Mouse (Mus musculus): ENCODE results near the gene Asic2. TPM values are rescaled to one million over a fixed set of nuclear protein-coding genes. Genes with fewer than 3 reads are reported as not detected.
A peak's percentile ranks its signal among the peaks of the same experiment; 100 is the strongest.

Gene Asic2
- total RNA-seq, 2 experiments from 2014 or later, result 58.4 to 61.0 TPM

DNA sequence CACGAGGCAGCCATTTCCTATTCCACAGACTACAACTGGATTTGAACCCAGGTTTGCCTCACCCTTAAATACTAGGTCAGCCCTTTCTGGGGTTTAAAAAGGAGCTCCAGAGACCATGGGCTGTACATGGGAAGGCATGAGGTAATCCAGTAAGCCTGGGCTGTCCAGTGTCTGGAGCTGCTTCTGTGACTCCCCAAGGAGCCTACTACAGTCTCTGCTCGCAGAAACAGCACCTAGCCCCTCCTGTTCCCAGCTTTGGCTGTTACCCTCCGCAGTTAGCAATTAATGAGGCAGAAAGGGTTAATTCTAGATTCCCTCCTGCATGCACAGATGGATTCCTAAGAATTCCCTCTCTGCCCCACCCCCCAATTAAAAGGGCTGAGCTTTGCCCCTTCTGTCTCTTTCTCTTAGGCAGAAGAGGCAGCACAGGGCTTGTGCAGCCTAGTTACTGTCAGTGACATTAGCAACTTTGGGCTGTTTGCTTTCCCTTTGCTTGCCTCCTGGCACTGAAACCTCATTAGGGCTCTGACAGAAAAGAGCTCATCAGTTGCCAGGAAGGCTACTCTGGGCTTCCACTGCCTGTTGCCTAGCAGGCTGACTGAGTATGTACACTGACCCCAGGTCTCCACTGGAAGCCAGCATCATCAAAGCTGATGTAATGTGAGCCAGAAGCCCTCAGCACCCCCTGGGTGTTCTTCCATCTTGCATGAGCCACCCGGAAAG is 107.8 kb downstream of the Asic2 start, which contains the start of gene 5530401A14Rik:
TSS of gene 5530401A14Rik (plus strand) at position 424 of the 723 bp plus-strand sequence.
- DNase-seq (ENCODE audit: extremely low spot score in 1 of 2, low spot score in 1 of 2), result no peak

DNA sequence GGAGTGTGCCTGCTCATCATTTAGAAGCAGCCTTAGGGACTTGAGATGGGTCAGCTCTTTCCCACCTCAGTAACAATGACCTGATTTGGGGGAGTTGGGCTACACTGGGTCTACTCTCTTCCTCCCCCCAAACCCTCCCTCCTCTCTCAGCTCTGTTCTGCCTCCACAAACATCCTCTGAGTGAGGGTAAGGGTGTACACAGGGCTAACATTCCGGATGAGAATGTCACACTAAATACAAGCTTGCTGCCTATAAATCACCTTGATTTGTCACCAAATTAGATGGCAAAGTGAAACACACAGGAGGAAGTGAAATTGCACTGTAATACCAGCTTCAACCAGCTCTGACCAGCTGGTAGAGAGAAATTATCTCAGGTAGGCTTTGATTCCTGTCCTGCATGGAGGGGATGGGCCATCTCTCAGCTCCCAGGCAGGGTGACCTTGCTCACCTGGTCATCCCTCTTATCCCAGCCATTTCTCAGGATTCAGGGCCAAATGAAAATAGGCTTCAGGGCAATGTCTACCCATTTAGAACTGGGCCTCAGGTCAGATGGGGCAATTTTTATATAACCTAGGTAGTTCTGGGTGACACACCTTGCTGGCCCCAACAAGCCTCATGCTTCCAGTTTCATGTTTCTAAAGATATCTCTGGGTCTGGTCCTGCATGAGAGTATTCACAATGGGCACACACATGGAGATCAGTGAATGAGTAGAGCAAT is 120.3 kb downstream of the Asic2 start:
- DNase-seq (ENCODE audit: extremely low spot score in 1 of 2, low spot score in 1 of 2), result no peak

DNA sequence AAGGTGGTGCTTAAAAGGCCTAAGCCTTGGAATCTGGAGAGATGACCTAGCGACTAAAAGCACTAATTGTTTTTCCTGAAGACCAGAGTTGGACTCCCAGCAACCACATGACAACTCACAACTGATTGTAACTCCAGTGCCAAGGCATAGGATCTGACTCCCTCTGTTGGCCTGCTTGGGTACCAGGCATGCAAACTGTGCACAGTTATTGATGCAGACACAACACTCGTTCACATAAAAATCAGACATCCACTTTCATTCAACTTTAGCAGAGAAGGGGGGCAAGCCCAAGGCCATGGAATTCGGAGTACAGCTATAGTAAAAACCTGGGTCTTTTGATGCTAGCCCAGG is 122.6 kb downstream of the Asic2 start:
- no peak for DNase-seq (ENCODE audit: extremely low spot score in 1 of 2, low spot score in 1 of 2)

DNA sequence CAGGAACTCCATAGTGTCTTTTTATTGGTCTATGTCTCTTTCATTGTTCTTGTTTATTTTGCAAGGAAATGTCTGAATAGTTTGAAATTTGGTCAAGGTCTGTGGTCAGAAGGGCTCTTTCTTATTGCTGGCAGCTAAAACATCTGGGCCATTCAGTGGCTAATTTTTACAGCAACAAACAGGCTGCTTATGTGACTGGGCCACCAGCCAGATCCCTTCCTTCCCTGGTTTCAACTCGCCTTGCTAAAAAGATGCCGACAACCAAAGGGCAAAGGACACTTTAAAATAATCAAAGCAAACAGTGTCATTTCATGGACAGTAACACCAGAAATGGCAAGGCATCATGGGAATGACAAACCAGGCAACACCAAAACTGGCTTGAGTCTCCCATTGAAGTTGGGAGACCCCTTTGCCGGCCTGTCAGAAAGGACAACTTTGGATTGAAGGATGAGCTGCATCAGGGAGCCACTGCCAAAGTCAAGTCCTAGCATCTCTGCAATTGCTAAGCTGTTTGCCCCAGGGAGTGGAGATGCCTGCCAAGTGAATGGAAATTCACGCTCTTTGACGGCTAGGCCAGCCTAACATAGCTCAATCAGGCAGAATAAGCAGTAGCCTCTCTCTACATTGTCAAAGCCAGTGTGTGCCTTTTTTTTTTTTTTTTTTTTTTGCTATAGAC is 123.1 kb downstream of the Asic2 start:
- no peak for DNase-seq (ENCODE audit: extremely low spot score in 1 of 2, low spot score in 1 of 2)

DNA sequence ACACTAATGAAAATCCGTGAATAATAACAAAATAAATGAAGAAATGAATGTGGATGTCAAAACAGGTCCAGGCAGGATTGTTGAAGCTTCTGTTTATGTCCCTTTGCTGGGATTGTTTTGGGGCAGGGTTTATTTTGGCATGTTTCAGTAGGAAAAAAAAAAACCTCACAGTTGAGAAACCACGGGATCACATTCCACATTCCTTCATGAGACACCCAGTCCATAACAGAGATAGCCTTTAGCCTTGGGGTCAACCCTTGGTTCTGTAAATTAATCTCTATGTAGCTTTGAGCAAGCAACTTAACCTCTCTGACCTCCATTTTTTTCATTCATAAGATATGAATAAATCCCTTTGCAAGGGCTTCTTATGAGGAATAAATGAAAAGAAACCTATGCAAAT is 127.3 kb downstream of the Asic2 start:
- DNase-seq (ENCODE audit: extremely low spot score in 1 of 2, low spot score in 1 of 2), result no peak

DNA sequence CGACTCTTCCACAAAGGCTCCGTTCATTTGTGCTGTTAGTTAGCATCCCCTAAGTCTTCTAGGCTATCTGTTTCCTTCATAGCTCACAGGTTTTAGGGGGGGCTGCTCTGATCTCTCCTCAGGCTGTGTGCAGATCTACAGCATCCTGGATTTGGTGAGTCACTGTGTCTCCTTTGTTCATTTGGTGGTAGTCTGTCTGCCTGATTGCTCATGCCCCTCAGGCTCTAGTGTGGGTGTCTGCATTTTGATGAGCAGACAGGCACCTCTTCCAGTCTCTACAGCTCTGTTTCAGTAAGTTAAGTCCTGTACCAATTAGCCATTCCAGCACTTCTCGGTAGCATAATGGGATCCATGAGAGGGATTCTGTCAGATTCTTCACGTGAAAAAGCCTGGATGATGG is 129.8 kb downstream of the Asic2 start:
- no peak for DNase-seq (ENCODE audit: extremely low spot score in 1 of 2, low spot score in 1 of 2)

DNA sequence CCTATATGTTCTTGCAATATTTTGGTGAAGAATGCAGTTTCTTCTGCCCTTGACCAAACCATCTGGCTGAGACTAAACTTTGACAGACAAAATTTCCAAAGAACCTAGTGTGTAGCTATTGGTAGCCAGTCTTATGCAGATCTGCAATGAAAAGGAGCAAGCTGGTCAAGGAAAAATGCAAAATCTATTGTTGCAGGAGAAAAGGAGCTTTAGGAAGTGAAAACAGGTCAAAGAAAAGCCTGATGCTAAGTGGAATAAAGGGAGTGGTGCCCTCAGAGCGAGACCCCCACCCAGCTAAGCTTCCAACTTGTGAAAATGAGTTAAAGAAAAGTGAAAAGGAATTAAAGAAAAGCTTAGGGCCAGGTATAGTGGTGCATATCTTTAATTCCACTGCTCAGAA is 135.9 kb downstream of the Asic2 start:
- DNase-seq (ENCODE audit: extremely low spot score in 1 of 2, low spot score in 1 of 2), result no peak

DNA sequence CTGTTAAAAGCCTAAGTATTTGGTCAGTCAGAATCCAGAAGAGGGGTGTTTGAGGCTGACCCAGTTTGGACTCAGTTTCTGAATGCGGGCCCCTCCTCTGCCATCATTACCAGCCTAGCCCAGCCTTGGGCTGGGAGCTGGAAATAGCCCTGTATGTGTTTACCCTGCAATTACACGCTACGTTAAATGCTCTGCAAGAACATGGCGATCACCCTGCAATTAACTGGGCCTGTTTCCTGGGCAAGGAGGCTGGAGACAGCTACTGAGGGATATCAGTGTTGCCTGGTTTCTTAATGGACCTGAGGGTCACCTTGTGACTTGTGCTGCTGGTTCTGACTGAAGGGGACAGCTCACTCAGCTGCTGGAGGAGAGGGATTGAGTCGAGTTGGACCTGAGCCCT is 151.7 kb downstream of the Asic2 start:
- no peak for DNase-seq (ENCODE audit: extremely low spot score in 1 of 2, low spot score in 1 of 2)

DNA sequence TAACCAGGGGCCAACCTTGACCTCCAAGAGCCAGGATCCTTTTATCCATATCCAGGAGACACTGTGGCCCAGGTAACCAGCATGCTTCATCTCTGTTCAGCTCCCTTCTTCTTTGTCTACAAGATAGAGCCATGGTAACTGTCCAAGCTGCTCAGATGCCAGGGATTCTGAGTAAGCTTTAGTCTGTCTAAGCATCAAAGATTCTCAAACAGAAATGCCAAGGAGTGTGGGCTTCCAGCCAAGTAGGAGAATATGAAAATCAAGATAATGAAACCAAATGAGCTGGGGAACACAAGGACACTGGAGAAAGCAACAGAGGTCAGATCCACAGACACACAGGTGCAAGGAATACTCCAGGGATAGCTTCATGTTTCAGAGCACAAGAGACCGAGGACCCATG is 153.4 kb downstream of the Asic2 start:
- DNase-seq (ENCODE audit: extremely low spot score in 1 of 2, low spot score in 1 of 2), result peak in 1 of 2 experiments; percentile 10

DNA sequence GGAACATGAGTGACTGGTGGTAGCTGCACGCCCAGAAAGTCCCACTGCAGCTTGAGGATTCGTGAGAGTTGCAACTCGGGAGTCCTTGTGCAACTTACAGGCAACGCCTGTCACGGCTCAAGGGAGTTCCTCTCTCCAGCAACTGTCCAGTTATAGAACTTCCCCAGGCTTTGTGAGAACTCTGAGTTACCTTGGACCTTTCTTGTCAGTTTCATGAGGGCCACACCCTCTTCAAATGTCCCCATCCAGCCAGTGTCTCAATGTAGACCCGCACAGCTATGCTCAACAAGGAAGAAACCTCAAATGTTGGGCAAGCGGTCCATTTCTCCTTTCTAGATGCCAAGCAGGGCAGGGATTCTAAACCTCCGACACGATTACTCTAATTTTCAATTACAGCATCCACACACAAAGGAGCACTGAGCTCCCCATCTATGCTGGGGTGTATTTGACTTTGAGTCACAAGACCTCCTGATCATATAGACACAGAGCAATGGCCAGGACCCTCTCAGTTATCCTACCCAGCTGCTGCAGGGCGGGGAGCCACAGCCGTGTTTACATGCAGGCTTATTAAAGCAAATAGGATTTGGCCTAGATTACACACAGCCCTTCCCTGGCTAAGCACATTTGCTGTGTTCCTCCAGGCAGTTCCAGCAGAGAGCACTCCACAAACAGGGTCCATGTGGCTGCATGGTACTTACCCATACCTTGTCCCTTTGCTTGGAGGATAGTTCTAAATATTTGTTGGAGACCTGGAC is 161.2 kb downstream of the Asic2 start:
- no peak for DNase-seq (ENCODE audit: extremely low spot score in 1 of 2, low spot score in 1 of 2)

DNA sequence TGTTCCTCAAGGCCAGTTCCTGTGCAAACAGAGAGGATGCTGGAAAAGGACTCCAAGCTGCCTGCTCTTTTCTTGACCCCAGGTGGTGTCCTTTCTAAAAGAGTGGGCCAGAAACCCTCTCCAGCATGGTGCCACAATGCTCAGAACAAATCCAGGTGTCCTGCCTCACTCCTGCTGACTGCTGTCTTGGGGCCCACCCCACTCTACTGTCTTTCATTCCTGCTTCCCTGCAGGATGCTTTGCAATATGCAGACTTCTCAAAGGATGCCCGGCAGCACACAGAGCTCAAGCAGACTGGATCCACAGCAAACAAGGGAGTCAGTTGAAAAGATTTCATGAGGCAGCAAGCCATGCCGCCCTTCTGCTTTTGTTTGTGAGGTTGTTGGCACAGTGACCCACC is 164.7 kb downstream of the Asic2 start:
- no peak for DNase-seq (ENCODE audit: extremely low spot score in 1 of 2, low spot score in 1 of 2)

DNA sequence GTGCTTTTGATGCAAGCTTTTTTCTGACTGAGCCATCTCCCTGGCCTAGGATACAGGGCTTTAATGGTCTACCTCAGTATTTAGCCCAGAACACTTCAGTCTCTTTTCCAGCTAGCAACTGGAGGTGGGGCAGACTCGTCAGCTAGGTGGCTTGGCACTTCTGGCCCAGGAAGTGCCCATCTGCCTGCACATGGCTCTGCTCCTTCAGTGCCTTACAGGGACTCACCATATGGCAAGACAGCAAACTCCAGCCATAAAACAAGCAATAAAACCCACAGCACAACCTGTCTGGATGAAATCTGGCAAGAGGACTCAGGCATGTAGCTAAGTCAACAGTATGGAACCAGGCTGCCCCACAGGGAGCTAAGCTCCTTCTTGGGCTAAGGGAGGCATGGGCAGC is 165.6 kb downstream of the Asic2 start:
- DNase-seq (ENCODE audit: extremely low spot score in 1 of 2, low spot score in 1 of 2), result no peak

DNA sequence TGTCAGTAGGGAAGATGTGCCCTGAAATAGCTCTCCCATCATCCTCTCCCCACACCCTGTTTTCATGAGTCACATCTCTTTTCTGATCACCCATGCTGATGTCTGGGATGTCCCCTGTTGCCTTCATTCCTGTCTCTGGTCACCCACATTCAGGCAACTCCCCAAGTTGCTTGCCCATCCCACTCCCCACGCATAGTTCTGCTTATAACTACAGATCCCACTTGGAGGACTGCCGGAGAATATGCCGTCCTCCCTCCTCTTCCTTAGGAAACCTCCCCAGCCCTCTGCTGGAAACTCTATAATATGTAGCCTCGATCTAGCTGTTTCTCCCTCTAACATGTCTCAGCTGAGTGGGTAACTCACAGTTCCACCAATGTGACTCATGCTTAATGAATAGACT is 167.4 kb downstream of the Asic2 start:
- no peak for DNase-seq (ENCODE audit: extremely low spot score in 1 of 2, low spot score in 1 of 2)

DNA sequence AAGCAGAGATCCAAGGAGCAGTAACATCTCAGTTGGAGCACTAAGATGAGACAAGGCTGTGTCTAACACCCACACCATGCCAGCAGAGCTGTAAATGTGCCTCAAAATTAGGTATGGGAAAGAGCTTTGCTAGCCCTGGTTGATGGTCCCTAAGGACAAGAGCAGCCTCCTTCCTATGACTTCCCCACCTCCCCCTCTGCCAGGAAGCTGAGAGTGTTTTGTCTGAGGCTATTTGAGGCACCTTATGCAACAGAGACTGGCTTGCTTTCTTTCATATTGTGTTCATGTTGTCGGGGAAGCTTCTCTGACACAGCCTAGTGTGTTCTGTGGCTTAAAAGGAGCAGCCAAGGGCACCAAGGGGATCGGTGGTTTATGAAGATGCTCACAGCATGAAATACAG is 174.7 kb downstream of the Asic2 start:
- no peak for DNase-seq (ENCODE audit: extremely low spot score in 1 of 2, low spot score in 1 of 2)

DNA sequence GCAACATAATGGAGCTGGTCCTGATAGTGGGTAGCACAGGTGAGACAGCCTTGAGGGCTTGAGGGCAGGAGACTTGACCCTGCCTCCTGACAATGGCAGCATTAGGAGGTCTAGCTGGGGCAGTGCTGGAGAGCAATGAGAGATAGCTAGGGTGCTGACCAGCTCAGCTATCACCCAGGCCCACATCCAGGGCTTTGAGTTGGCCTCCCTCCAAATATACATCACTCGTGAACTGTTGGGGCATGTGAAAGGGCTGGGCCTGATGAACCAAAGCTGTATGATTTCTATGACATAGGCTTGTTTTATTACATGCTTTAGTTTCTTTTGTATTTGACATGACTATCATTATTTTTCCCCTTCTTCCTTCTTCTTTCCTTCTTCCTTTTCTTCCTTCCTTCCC is 176.7 kb downstream of the Asic2 start:
- no peak for DNase-seq (ENCODE audit: extremely low spot score in 1 of 2, low spot score in 1 of 2)

DNA sequence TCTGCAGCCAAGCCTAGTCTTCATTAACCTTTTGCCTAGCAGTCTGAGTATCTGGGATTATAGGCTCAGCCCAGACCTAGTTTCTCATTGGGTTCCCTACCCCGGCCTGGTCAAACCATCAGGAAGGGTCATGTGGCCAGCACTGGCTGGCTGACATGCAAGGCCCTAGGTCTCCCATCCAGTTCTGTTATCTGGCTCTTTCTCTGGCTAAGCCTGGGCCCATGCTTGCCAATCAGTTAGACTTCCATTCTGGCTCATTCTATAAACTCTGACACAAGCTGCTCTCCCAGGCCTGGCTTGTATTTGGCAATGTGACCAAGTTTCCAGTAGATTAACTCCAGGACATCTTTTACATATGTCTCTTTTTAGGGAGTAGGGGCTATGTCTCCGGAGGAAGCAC is 187.7 kb downstream of the Asic2 start:
- no peak for DNase-seq (ENCODE audit: extremely low spot score in 1 of 2, low spot score in 1 of 2)

DNA sequence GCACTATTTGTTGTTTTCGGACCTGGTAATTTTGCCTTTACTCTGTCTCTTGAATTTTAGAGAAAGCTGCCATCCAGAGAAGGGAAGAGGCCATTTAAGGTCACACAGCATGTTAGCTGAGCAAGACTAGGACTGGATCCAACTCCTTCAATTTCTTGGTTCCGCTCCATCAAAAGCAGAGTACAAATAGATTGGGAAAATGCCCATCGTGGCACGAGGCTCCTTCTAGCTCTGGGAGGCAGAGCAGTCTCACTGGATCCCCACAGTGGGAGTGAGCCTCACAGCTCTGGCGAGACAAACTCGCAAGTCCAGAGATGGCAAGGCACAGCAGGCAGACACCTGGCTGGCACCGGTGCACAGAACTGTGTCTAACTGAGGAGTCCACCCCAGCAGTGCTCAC is 188.4 kb downstream of the Asic2 start:
- DNase-seq (ENCODE audit: extremely low spot score in 1 of 2, low spot score in 1 of 2), result no peak

DNA sequence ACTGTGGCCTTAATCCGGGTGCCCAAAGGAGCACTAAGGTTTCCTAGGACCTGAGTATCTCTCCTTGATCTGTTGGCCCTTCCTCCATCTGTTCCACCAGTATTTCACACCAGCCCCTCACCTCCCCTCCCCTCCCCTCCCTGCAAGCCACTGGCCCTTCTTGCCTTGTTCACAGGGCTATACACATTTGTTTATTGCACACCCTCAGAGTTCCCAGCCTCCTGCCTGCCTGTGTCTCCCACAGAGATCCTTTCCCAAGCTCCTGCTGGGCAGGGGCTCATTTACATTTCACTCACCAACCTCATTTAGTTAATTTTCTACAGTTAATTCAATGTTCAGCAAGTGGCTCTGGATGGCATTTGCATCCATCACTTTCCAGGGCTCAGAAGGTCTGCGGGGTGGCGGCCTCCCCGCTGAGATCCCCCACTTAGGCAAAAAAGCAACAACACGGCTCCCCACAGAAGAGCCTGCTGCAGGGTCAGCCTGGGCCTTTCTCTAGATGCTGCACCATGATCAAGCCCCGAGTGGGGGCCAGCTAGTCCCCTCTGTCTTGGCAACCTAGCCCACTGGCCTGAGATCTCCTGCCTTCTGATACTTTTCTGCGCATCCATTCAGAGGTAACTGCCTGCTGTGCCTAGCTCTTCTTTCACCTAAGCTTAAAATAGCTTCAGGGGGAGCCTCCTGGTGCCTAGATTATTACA is 196.9 kb downstream of the Asic2 start:
- no peak for DNase-seq (ENCODE audit: extremely low spot score in 1 of 2, low spot score in 1 of 2)

DNA sequence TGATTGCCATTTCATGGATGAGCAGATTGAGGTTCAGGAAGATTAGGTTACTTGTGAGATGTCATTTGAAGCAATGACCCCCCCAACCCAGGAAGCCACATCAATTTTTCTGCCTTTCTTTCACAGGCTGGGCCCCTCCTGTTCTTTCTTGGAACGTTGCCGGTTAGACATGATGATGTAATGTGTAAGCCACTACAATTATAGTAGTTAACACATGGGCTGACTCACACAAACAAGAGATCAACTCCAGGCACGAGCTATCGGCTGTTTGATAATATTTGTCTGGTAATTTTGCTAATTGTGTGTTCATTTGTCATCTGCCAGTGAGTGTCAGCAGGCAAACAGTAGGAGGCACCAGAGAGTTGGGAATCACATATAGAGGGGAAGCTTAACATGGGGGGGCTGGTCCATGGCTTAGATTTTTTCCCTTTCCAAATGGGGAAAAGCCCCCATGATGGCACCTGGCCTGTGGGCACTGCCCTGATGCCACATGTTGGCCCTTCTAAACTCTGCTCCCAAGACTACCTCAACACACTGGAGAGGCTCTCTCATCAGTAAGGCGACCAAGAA is 198.5 kb downstream of the Asic2 start:
- DNase-seq (ENCODE audit: extremely low spot score in 1 of 2, low spot score in 1 of 2), result peak in 1 of 2 experiments; percentile 18

DNA sequence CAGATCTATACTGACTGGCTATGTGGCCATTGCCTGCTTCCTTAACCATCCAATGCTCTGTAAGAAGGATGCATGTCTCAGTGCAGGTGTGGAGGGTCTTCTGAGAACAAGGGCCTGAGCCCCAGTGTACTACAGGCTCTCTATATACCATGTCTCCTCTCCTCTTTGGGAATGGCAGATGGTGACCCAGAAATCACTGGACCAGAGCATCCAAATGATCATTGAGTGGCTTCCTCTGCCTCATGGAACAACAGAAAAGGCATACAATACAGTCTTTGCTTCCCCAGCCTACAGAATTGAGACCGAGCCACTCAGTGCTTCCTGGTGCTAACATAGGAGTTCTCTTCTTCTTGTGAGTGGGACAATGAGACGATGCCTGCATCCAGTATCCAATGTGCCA is 200.0 kb downstream of the Asic2 start:
- no peak for DNase-seq (ENCODE audit: extremely low spot score in 1 of 2, low spot score in 1 of 2)

Measured in layer of hippocampus, postnatal 25 days (tissue).